Mouse (Mus musculus) cerebellum, postnatal 4 days (tissue): ENCODE data around the gene Il21r.

Experiments used
- DNase-seq, 2 experiments: peaks; one replicate each; pipeline ENCODE4 v3.0.0; 2022; ENCODE audit warnings: low spot score in 2 of 2, mixed read lengths in 1 of 2

Gene Il21r

DNA sequence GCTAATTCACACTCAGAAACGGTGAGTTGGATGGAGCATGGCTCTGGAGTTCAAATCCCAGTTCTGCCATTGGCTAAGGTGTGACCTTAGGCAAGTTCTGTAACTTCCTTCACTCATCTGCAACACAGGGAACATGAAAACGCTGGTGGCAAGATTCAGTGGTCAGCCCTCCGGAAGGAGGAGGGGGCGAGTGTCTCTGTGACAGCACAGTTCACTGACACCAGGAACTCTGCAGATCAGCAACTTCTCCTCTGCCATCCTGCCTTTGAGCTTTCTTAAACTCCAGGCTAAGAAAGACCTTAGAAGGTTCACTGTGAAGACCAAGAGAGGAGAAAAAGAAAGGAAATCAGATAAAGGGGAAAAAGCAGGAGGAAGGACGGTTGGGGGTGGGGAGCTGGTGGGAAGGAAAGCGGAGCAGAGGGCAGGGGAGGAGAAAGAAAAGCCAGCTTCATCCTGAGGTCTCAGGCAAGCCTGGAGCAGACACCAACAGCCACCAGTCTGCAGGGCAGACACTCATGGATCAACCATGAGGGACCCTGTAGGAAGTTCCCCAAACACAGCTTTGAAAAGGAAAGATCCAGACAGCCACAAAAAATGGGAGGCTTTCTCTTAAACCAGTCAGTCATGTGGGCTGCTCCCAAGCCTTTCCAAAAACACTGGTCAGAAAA, 2.5 kb upstream of the Il21r start:
- DNase-seq = no peak

DNA sequence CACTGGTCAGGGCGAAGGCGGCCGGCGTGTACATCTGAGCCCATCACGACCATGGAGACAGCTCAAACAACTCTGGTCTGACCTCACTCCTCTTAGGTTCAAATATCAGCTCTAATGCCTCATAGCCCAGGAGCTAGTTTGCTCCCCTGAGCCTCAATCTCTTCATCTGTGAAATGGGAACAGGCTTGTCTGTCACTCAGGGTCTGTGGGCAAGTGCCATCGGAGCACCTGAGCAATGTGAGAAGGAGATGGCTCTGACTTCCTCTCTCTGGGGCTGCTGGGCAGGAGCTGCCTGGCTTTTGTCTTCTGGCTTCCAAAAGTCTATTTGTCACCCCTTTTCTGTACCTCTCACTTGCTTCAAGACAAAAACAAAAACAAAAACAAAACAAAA, 2.0 kb upstream of the Il21r start:
- DNase-seq = no peak

DNA sequence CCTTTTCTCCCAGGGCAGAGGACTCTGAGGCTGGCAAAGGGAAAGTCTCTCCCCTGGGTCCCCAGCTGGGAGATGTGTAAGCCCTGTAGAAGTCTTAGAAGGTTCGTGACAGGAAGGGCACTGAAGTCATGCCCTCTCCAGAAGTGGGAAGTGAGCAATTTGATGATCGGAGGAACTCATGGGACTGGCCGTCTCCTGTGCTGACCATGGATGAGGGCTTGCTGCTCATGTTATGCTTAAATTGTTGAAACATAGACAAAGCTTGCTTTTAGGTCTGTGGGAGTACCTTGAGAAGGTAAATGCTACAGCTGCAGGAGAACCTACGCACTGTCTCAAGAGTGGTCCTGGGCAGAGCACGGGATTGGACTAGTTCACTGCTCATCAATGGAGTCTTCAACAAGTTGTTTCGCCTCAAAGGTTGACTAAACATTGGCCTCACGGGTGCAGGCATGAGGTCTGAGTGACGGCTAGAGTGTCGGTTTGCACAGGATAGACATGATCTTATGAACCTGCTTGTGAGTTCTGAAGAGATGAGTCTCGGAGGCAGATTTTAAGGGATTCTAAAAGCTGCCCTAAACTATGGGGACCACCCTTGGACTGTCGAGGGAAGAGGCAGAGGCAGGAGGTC, 1.3 kb upstream of the Il21r start:
- no peak for DNase-seq

DNA sequence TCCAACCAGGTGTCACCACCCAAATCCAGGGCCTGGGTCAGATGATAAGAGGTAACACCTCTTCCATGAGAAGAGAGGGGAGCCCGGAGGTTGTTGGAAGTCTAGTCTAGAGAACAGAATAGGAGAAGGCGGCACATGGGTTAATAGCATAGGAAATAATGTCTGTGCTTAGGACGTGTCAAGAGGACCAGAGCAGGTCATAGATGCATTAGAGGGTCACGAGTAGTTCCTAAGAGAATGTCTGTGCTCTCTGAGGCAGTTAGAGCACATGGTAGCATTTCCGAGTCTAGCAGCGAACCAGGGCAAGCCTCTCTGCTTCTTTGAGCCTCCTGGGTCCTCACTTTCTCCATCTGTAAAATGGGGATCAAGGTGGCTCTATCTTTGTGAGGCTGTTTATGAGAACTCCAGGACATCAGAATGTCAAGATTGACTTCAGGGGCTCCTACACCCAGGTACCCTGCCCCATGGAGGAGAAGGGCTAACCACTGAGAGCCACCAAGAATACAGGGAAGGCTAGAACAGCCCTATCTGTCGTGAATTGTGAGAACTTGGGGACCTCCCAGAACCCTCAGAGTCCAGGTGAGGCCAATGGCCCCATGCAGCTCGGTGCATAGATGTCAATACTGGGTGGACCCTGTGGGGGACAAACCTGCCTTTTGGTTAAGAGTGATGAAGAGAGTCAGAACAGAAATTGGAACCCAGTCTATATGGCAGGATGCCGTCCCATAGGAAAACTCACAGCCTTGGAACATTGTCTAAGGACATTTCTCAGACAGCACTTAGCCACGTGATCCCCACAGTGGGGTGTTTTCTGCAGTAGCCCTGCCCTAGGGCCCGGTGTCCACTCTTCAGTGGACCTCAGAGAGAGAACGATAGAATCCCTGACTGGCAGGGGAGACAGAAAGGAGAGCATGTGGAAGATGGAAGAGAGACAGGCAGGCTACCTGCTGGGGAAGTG, 1.4 kb downstream of the Il21r start:
- no peak for DNase-seq

DNA sequence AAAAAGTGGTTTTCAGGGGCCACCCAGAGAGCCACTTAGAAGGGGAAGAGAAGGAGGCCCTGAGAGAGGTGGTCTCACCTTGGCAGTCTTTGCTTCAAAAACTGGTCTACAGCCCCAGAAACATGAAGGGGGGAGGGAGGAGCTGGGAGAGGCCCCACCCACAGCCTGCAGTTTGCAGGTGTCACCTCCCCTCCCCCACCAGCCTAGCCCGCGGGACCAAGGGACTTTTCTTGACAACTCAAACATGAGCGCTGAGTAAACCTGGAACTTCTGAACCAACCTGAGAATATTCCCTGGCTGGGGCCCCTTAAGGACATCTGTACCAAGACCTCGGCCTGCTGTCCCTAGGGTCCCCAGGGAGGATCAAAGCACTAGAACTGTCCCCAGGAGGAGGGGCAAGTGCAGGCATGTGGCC, 2.5 kb downstream of the Il21r start:
- no peak for DNase-seq

DNA sequence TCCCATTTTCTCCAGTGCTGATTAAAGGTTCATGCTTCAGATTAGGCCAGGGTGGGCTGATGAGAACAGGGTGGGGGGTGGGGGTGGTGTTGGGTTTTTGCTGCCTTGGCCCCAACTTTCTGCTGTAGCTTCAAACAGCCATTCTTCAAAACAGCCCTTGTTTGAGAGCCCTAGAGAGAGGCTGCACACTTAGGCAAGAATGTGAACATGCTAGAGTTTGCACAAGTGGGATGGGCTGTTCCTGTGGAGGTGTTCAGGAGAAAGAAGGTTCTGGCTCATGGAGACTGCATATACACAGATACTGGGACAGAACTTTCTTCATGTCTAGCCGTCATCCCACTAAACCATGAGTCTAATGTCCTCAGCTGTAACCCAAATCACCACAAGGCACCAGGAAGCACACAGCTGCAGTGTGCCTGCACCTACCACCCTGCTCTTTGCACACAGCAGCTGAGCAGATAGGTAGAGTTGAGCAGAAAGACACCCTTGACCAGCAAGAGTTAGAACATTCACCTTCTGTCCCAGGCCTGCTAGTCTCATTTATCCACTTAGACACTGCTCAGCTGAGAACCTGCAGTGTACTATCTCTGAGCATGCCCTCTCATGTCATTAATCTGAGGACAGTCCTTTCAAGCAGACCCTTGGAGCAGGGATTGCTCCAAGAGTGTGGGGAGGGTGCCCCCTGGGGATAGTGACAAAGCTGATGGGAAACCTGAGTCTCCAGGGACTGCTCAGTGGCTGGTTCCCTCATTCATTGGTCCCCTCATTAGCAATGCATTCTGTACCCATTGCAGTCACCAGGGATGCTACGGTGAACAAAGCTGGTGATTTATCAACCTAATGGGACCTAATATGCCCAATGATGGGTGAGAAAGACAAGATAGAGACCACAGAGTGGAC, 3.3 kb downstream of the Il21r start:
- no peak for DNase-seq

DNA sequence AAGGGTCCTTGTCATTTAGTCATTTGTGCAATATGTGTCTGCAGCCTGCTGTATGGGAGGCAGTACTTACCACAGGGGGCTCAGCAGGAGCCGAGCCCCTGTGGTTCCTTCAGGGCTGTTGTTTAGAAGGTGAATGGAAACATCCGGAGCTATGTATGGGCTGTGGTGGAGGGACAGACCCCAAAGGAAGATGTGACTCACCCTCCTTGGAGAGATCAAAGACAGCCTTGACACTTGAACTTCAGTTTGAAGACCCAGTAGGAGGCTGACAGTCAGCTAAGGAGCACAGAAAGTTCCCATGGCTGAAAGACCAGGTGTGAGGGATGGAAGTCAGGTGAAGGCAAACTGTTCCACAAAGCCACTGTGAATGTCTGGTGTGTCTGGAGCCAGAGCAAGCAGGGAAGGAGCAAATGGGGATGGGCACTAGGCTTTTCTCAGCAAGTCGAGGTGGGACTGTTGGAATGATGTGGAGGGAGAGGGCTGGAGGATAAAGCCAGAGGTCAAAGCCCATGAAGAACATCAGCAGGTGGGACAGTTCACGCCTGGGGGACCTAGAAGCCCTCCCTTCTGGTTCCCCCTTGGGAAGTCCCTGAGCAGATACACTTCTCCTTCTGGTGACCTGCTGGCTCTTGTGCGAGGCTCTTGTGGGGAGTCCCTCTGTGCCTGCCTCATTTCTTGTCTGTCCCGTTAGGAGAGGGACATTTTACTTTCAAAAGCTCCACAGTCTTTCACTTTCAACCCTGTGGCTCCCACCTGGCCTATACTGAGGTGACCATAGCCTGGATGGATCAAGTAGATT, 4.4 kb downstream of the Il21r start:
- no peak for DNase-seq

DNA sequence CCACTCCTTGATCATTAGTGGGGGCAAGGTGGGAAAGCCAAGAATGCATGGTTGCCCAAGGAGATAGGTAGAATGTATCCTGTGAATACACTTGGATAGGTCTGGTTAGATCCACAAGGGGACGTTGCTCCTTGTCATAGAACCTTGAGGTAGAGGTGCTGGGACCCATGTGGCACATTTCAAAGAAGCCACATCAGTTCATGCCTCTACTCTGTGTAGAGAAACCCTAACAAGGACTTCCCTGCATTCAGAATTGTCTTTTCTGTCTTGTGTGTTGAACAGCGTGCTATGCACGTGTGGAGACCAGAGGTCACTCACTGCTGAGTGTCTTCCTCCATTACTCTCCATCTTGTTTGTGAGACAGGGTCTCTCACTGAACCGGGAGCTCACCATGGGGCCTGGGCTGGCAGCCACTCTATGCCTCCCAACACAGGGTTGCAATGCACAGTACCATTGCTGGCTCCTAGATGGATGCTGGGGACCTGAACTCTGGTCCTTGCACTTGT, 5.0 kb downstream of the Il21r start:
- no peak for DNase-seq

DNA sequence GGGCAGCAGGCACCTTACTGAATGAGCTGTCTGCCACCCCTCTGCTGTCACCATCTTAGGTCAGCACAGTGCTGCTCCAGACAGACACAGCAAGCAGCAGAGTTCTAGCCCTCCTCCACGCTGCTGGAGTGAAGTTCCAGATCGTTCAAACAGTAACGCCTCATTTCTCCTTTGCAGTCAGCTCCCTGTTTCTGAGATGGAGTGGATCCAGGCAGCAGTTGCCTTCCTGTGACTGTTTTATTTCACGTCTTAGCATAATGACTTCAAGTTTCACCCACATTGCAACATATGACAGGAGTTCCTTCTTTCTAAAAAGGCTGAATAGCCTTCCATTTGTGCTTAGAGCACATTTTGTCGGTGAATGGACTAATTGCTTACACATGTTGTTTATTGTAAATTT, 10.3 kb downstream of the Il21r start:
- DNase-seq = no peak

DNA sequence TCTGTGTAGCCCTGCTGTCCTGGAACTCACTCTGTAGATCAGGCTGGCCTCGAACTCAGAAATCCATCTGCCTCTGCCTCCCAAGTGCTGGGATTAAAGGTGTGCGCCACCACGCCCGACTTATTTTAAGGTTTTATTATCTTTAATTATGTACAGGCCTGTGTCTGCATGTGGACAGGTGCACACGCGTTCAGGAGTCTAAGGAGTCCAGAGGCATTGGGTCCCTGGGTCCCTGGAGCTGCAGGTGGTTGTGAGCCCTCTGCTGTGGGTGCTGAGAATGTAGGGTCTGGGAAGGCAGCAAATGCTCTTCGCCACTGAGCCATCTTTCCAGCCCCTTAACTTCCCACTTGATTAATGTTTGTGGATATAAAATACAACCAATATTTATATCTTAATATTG, 12.2 kb downstream of the Il21r start:
- DNase-seq = no peak

DNA sequence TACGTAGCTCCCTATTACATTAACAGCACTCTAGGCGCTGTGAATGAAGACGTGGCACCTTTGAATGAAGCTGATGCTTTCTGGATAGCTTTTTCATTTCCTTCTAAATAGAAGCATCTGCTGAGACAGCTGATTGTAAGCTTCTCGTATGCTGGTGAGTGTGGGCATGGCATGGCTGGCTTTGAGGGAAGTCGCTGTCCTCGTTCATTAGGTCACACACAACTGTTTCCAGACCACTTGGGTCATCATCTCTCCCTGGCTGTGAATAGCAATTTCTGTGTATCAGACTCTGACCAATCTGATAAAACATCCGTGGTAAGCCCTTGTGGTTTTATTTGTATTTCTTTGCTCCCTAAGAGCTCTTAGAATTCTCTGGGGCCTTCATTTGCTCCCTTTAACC, 14.8 kb downstream of the Il21r start:
- no peak for DNase-seq

DNA sequence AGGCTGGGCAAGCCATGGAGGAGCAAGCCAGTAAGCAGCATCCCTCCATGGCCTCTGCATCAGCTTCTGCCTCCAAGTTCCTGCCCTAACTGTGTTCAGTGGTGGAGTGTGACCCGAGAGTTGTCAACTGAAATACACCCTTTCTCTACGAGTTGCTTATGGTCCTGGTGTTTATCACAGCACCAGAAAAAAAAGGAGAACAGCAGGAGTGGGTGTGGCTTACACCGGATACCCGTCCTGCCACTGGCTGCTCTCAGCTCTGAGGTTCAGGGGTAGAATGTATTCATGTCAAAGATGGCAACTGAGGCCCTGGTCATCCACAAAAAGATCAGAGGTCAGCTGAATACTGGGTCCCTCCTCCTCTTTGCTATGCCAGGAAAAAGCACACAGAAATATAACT, 16.8 kb downstream of the Il21r start:
- DNase-seq = no peak

DNA sequence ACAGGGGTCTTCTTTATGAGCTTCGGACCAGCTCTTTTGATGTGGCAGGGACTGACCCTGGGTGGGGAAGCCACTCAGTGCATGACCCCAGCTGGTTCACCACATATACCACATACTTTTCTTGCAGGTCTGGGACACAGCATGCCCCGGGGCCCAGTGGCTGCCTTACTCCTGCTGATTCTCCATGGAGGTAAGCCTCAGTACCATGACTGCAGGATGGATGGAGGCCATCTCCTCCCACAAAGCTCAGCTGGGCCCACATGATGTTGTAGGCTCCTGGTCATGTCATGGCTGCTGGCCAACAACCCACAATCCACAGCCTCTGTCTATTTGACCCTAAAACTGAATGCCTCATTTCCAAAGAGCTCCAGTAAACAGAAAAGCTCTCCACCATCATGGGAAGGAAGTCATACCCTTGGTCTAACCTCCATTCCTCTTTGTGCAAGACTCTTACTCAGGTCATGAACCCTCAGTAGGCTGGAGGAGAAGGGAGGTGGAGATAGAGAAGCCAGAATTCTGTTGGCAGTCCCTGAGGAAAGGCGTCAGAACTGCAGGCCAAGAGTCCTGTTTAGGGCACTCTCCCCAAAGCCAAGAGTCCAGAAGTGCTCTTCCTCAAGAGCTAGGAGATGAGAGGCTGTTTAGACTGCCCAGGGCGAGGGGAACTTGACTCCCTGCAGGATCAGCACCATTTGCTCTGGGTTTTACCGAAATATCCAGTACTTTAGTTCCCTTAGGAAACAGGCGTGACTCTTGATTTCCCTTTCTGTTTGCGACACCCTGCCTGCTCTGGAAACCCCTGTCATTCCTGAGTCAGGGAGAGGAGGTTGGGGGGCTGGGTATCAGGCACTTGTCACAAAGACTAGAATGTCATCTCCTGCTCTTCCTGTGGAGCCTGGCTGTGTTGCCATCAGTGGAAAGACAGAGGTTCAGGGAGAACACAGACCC, 19.8 kb downstream of the Il21r start:
- DNase-seq = no peak

DNA sequence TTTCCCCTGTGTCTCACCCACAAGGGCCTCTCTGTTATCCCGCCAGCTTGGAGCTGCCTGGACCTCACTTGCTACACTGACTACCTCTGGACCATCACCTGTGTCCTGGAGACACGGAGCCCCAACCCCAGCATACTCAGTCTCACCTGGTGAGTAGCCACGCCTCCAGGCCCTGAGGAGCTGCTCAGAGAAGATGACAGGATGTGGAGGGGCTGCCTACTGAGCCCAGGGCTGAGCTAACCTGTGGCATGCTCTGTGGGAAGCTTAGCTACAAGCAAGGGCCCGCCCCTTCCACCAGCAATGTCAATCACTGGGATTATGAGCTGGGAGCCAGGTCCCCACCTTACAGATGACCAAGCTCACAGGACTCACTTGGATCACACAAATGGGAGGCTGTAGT, 22.0 kb downstream of the Il21r start:
- DNase-seq = no peak

DNA sequence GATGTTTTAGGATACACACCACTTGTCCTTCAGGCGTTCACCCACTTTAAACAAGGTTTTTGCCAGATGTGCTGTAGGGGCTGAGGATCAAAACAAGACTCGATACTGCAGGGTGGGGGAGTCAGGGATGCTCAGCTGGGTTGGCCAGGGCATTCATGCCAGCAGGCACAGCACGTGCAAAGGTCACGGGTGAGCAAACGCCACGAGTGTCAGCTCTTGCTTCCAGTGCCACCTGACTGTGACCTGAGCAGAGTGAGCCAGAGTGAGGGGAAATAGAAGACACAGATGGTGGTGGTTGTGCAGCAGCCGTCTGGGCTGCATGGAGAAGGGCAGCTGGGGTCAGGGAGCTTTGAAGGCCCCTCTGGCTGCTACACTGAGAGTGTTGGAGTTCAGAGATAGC, 22.6 kb downstream of the Il21r start:
- no peak for DNase-seq

DNA sequence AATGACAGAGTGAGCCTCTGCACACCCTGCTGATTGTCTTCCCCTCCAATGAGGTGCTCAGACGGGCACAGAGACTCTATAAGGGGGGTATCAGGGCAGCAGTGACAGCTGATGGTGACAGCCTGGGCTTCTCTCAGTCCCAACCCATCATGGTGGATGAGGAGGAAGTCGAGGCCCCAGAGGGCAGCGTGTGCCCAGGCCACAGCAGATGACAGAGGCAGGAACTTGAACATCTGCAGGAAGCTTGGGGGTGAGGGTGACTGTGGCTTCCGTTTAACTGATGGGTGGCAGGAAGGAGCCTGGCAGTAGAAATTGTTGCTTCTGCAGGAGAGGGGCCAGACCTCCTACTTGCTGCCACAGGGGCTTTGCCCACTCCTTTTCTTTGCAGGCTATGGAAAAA, 27.1 kb downstream of the Il21r start:
- DNase-seq = no peak

DNA sequence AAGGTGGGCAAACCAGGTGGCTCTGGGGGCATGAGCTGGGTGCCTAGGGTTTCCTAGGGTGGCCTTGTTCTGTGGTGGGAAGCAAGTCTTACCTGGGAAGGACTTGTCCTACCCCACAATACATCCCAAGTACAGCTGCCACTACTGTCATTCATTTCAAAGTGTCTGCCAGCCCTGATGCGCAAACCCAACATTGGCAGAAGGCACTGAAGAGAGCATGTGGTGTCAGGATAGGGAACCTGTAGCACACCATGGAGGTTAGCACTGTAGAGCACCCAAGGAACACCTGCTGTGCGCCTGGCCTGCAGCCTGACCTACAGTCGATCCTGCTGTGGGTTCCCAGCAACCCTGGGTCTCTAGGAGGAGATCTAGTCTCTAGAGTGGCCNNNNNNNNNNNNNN, 27.8 kb downstream of the Il21r start:
- no peak for DNase-seq

DNA sequence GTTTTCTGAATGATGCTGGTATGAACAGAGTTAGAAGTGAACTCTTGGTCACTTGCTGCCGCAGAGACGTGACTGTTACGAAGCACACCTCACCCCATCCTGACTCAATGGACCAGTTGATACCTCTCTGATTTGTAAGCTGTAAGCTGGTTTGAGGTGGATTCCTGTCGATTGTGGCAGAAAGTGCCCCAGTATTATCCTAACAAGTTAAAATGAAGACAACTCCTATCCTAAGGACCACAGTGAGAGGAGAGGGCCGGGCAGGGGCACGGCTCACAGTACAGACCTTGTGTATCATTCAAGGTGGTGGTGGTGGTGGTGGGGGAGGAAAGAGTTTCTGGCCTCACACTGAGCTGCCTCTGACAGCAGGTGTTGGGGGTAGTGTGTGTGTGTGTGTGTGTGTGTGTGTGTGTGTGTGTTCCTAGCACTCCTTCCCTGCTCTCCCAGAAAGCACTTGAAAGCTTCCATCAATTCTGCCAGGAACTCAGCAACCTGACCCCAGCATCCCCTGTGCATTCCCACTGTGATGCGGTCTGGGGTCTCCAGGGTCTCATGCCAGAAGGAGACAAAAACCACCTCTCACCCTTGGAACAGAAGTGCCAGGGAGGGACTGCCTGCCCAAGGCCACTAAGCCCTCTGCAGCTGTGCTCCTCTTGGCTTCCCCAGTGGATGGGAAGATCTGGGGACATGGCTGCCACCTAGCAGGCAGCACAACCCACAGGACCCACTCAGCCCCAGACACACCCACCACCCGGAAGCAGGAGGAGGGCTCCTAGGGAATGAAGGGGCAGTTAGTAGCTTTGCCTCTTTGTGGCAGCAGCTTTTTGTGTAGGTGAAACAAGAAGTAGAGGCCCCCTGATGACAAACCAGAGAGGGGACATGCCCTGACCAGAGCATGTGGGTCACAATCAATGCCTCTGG, 34.3 kb downstream of the Il21r start:
- DNase-seq = no peak
